36 mouse cellular contexts compared by ENCODE assay signal in genomic region chr10:88861416-88861815, GRCm38 (mm10). TPM values are rescaled to one million over a fixed set of nuclear protein-coding genes. Genes with fewer than 3 reads are reported as not detected.
"Had no signal": no experiment of that assay in that cellular context is flagged by ENCODE, and none has a peak within 500 bp of the region (broad histone marks: within the 10 kb centered on the region; RNA-seq: fewer than 3 reads in every experiment).

No protein-coding gene starts in this region.

- ATAC-seq: hindbrain, embryonic 16.5 days; hindbrain, postnatal 0 days; inflammation-experienced regulatory T-cells, adult 6 months had no signal

- H3K36me3 ChIP-seq: heart, embryonic 10.5 days; heart, embryonic 12.5 days; heart, embryonic 13.5 days; heart, embryonic 15.5 days; hindbrain, embryonic 10.5 days; hindbrain, embryonic 12.5 days; hindbrain, embryonic 13.5 days; hindbrain, embryonic 15.5 days; kidney, embryonic 15.5 days had no signal

- H3K9ac ChIP-seq: heart, embryonic 12.5 days; heart, embryonic 13.5 days; heart, embryonic 15.5 days; hindbrain, embryonic 12.5 days; hindbrain, embryonic 13.5 days; hindbrain, embryonic 14.5 days; hindbrain, embryonic 15.5 days; kidney, embryonic 15.5 days had no signal

- H3K27ac ChIP-seq: heart, adult 2 months; heart, embryonic 10.5 days; heart, embryonic 13.5 days; heart, embryonic 15.5 days; hindbrain, embryonic 10.5 days; hindbrain, embryonic 12.5 days; hindbrain, embryonic 13.5 days; hindbrain, embryonic 14.5 days; hindbrain, embryonic 15.5 days; hindbrain, postnatal 0 days; layer of hippocampus, adult 2 months; left cerebral cortex, adult 2 months had no signal

- DNase-seq: heart, adult 18-20 months; heart, adult 2 months; heart, postnatal 10 days; heart, postnatal 14 days; heart, postnatal 36 days; heart, postnatal 4 days; kidney, adult 11 months; kidney, adult 18-20 months; kidney, adult 2 months; kidney, adult 8-10 months; kidney, adult 9 months; kidney, postnatal 10 days; kidney, postnatal 14 days; kidney, postnatal 36 days; kidney, postnatal 4 days; layer of hippocampus, adult 9-11 months; layer of hippocampus, postnatal 36 days had no signal

- H3K4me1 ChIP-seq: heart, embryonic 10.5 days; heart, embryonic 12.5 days; heart, embryonic 13.5 days; heart, embryonic 15.5 days; hindbrain, embryonic 10.5 days; hindbrain, embryonic 12.5 days; hindbrain, embryonic 13.5 days; hindbrain, embryonic 15.5 days; kidney, embryonic 15.5 days had no signal

- H3K4me3 ChIP-seq: heart, adult 2 months; heart, embryonic 10.5 days; heart, embryonic 12.5 days; heart, embryonic 13.5 days; heart, embryonic 15.5 days; hindbrain, embryonic 10.5 days; hindbrain, embryonic 12.5 days; hindbrain, embryonic 13.5 days; hindbrain, embryonic 15.5 days; kidney, embryonic 15.5 days; layer of hippocampus, adult 2 months; left cerebral cortex, adult 2 months had no signal

- H3K4me2 ChIP-seq: heart, embryonic 11.5 days; heart, embryonic 12.5 days; heart, embryonic 13.5 days; heart, embryonic 15.5 days; hindbrain, embryonic 12.5 days; hindbrain, embryonic 13.5 days; hindbrain, embryonic 14.5 days; hindbrain, embryonic 15.5 days; kidney, embryonic 15.5 days had no signal

- H3K9me3 ChIP-seq: heart, embryonic 10.5 days; heart, embryonic 12.5 days; heart, embryonic 13.5 days; heart, embryonic 15.5 days; hindbrain, embryonic 10.5 days; hindbrain, embryonic 12.5 days; hindbrain, embryonic 13.5 days; hindbrain, embryonic 15.5 days; kidney, embryonic 15.5 days had no signal

- H3K27me3 ChIP-seq: heart, embryonic 12.5 days; heart, embryonic 13.5 days; heart, embryonic 15.5 days; hindbrain, embryonic 12.5 days; hindbrain, embryonic 13.5 days; hindbrain, embryonic 15.5 days; kidney, embryonic 15.5 days had no signal

RNA-seq across cellular contexts. Expression of gene Slc5a8, which starts 24.4 kb away (rescaled TPM):
- polyA plus RNA-seq: heart, embryonic 11.5 days; heart, embryonic 13.5 days; heart, embryonic 14.5 days; heart, postnatal 0 days; hindbrain, embryonic 10.5 days; hindbrain, embryonic 11.5 days; inflammation-experienced regulatory T-cells, adult 6 months had no signal
